Mouse (Mus musculus) liver, embryonic 11.5 days (tissue): ENCODE results near the gene Tmeff2. TPM values are rescaled to one million over a fixed set of nuclear protein-coding genes. Genes with fewer than 3 reads are reported as not detected.

Source experiments
- ATAC-seq: fragments of 200-750 bp; cut with Nextera tagmentation; replicated peaks from 2 replicates; pipeline ENCODE4 v1.8.0; 2017; ENCODE audit warnings: moderate number of reproducible peaks, mild to moderate bottlenecking, moderate TSS enrichment, moderate library complexity; ENCODE audit not compliant: low FRiP score
- DNase-seq: peaks from one replicate; pipeline ENCODE4 v3.0.0-alpha.2; 2017; ENCODE audit warnings: low spot score
- H3K27ac ChIP-seq: fragments of 300-500 bp; sonication (generic); 2 replicates; pipeline ENCODE4 v1.5.1; 2014; ENCODE audit warnings: mild to moderate bottlenecking, low read depth, low read length, control low read depth
- H3K27me3 ChIP-seq: fragments of 300-500 bp; sonication (generic); replicated peaks from 2 replicates; pipeline ENCODE4 v1.6.1; 2014; ENCODE audit warnings: low read length, mixed read lengths; ENCODE audit not compliant: control insufficient read depth, insufficient read depth
- H3K36me3 ChIP-seq: fragments of 300-500 bp; sonication (generic); 2 replicates; pipeline ENCODE4 v1.6.1; 2014; ENCODE audit warnings: mild to moderate bottlenecking, low read length, moderate library complexity, mixed read lengths; ENCODE audit not compliant: control insufficient read depth, insufficient read depth
- H3K4me1 ChIP-seq: fragments of 300-500 bp; sonication (generic); replicated peaks from 2 replicates; pipeline ENCODE4 v1.6.1; 2014; ENCODE audit warnings: low read length, mixed read lengths; ENCODE audit not compliant: control insufficient read depth, insufficient read depth
- H3K4me2 ChIP-seq: fragments of 300-500 bp; sonication (generic); 2 replicates; pipeline ENCODE4 v1.6.1; 2014; ENCODE audit warnings: mild to moderate bottlenecking, control low read depth, moderate library complexity
- H3K4me3 ChIP-seq: fragments of 300-500 bp; sonication (generic); 2 replicates; pipeline ENCODE4 v1.5.1; 2014; ENCODE audit warnings: low read depth, low read length, control low read depth
- H3K9ac ChIP-seq: fragments of 300-500 bp; sonication (generic); 2 replicates; pipeline ENCODE4 v1.6.1; 2014; ENCODE audit warnings: low read depth, low read length, control low read depth
- H3K9me3 ChIP-seq: fragments of 300-500 bp; sonication (generic); 2 replicates; pipeline ENCODE4 v1.6.1; 2016; ENCODE audit warnings: low read length, inconsistent platforms, mixed read lengths; ENCODE audit not compliant: control insufficient read depth
- WGBS: fragments of 180-500 bp; shearing (Covaris S2); extraction: QIAGEN DNeasy Blood & Tissue Kit; methylation state at CpG from one replicate; pipeline ENCODE4 v1.1.7; 2014; 5-methylcytosine and 5-hydroxymethylcytosine counted together
- polyA plus RNA-seq: library from polyadenylated mRNA; unstranded; fragments of >200 nt; fragmentation: Nextera tagmentation; extraction: Ambion mirVana; gene quantifications from 2 replicates; pipeline ENCODE4 v1.2.1, GENCODE M21; 2014

Gene Tmeff2
- polyA plus RNA-seq, 1 experiment from 2014 or later: 1.1 TPM

DNA sequence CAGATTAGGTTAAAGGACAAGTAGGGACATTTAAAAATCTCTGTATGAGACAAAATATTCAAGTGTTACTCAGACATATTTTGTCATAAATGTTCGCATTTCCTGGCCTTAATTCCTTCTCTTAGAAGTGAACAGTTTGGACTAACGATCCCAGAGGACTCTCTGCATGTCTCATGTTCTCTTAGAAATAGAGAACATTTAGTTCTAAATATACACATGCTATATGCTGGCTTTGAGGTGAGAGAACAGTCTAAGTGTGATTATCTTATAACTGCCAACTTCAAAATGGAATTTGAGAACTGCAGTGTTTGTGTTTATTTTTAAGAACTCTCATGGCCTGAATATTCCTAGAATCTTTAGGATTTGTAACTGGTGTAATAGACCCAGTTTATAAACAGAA lies 69.2 kb downstream of the Tmeff2 start:
- H3K9me3 ChIP-seq: no peaks in the 10 kb centered on the region
- no peak overlapping the region for H3K4me3 ChIP-seq
- DNase-seq (no peak), ATAC-seq (no peak)
- no peak overlapping the region for H3K9ac ChIP-seq
- no peaks in the 10 kb centered on the region for H3K27me3 ChIP-seq
- H3K36me3 ChIP-seq: no peaks in the 10 kb centered on the region
- H3K27ac ChIP-seq: no peak overlapping the region
- no peak overlapping the region for H3K4me2 ChIP-seq
- H3K4me1 ChIP-seq: no peaks in the 10 kb centered on the region
- WGBS: 84% methylated on average over 2 of the region's 2 CpGs

DNA sequence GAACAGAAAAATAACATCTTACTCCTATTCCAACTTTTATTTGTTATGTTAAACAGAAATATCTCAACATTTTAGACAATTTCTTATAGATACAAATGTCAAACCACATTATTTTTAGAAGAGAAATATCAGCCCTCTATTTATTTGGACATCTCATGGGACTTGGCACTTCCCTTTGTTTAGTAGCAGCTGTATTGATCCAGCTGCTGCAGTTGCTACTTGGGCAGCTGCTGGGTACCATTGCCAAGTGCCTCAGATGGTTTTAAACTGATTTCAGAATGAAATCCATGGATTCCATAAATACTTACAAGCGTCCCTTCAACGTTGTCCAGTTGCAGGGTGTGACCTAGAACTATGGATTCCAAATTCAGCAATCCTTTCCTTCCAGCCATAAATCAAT lies 70.4 kb downstream of the Tmeff2 start:
- H3K4me3 ChIP-seq: no peak overlapping the region
- H3K27ac ChIP-seq: no peak overlapping the region
- no peaks in the 10 kb centered on the region for H3K4me1 ChIP-seq
- H3K36me3 ChIP-seq: no peaks in the 10 kb centered on the region
- ATAC-seq (no peak), DNase-seq (no peak)
- no peaks in the 10 kb centered on the region for H3K27me3 ChIP-seq
- WGBS: 59% methylated on average over 2 of the region's 2 CpGs
- no peak overlapping the region for H3K9ac ChIP-seq
- no peaks in the 10 kb centered on the region for H3K9me3 ChIP-seq
- no peak overlapping the region for H3K4me2 ChIP-seq

DNA sequence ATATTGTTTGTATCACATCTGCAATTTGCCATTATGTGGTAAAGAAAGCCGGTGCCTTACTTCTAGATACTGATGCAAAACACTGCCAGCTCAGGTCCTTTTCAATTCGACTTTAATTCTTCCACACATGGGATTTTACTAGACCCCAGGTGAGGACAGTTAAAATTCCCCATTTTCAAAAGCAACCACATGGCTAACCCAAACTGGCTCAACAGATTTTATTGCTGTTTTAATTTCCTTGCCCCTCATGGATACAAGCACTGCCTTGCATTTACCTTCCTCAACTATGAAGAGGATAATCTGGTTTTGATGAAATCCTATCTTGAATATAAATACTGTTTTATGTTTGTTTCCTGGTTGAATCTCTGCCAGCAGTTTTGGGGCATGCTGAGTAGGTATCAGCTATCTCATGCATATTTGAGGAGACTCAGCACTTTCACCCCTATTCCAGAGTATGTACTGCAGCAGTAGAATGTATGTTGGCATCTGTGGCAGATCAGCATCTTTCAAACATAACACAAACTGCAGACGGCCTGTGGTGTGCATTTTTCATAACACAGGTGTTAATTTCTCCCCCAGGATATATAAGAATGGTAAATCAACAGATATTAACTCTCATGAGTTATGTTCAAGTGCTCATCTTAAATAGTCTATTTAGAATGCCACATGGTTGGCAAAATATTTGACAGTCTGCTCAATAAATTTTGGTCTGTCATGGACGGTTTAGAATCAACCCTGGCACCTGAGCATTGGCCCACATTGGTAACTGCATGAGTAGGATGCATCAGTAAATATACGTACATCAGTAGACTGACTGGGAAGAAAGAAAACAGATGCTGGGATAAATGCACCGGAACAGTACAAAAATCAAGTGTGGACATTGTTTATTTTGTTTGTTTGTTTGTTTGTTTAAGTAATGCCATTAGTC lies 72.3 kb downstream of the Tmeff2 start:
- ATAC-seq (no peak), DNase-seq (no peak)
- no peaks in the 10 kb centered on the region for H3K27me3 ChIP-seq
- no peak overlapping the region for H3K4me3 ChIP-seq
- H3K9ac ChIP-seq: no peak overlapping the region
- no peaks in the 10 kb centered on the region for H3K9me3 ChIP-seq
- H3K4me1 ChIP-seq: no peaks in the 10 kb centered on the region
- no peak overlapping the region for H3K4me2 ChIP-seq
- no peaks in the 10 kb centered on the region for H3K36me3 ChIP-seq
- WGBS: 75% methylated on average over 6 of the region's 6 CpGs
- H3K27ac ChIP-seq: no peak overlapping the region

DNA sequence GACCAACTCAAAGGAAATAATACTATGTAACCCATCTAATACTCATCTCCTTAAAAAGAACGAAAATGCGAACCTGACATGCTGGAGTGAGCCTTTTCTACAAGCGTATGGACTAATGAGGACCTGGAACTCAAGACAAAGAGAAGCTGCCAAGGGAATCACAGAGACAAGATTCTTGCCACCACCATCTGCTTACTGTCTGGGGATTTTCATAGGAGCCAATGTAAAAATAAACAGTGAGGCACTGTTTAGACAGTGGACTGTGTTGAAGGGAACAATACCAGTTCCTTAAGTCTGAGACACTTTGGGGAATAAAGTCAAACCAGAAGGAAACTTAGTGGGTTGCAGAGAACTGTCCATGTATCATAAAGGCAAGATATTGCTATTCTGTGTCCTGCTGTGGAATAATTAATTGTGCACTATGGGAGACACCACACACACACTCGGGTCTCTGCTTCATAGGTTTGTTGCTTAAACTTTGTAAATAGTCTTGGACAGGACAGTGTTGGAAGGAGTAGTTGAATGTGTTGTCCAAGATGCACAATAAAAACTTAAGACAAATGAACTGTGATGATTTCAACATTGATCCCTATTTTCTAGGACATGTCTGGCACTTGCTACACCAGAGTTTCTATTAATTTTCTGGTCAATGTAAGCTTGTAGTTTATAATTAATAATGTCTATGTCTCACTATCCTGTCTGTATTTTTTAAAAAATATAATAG lies 79.1 kb downstream of the Tmeff2 start:
- DNase-seq (no peak), ATAC-seq (no peak)
- no peaks in the 10 kb centered on the region for H3K36me3 ChIP-seq
- H3K27me3 ChIP-seq: no peaks in the 10 kb centered on the region
- H3K4me3 ChIP-seq: no peak overlapping the region
- H3K9me3 ChIP-seq: no peaks in the 10 kb centered on the region
- H3K9ac ChIP-seq: no peak overlapping the region
- H3K4me2 ChIP-seq: no peak overlapping the region
- H3K27ac ChIP-seq: no peak overlapping the region
- no peaks in the 10 kb centered on the region for H3K4me1 ChIP-seq
- 74% methylated on average over 4 of the region's 4 CpGs for WGBS

DNA sequence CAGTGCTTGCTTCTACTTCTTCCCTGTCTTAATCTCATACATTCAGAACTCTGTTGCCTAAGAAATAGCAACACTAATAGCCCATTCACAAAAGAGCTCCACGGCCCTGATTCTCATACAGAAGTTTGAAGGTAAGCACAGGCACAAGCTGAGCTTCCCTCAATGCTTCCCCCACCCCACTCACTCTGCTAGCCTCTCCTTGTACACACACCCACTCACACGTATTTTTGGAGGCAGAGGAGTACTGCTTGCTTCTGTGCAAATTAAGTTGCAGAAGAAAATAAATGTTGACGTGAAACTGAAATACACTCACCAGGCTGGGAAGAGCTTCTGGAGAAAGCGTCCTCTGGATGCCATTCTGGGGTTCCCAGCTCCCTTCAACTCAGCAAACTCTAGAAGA lies 80.1 kb downstream of the Tmeff2 start:
- 72% methylated on average over 4 of the region's 4 CpGs for WGBS
- Histone ChIP-seq H3K27me3 (no peaks in the 10 kb centered on the region), H3K4me3 (no peak overlapping the region), H3K4me2 (no peak overlapping the region), H3K9me3 (no peaks in the 10 kb centered on the region), H3K9ac (no peak overlapping the region), H3K36me3 (no peaks in the 10 kb centered on the region), H3K4me1 (no peaks in the 10 kb centered on the region), H3K27ac (no peak overlapping the region)
- ATAC-seq: no peak
- DNase-seq: no peak

DNA sequence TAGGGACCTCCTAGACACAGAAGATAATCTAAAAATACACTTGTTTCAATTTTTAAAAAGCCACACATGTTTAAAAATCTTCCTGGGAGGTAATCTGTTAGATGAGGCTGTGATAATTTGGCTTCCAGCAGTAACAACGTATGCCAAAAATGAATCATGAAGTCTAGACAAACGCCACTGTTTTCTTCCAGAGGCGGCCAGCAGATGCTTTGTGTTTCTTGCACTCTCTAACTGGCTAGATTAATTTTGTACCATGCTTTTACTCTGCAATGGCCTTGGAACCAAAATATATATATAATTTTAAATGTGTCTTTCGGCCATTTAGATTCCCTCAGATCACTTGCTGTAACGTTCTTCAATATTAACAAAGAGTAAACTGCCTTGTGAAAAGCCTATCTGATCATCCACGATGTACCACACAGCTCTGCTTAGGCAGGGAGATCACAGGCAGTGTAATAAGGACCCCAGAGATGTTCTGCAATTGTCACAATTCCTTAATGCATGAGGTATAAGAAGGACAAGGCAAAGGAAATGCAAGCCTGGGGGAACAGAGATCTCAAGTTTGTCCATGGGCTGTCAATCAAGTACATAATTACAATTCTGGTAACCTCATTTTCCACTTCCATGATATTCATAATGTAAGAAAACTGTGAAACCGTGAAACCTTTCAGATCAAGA lies 80.8 kb downstream of the Tmeff2 start:
- DNase-seq (no peak), ATAC-seq (no peak)
- Histone ChIP-seq H3K9ac (no peak overlapping the region), H3K4me2 (no peak overlapping the region), H3K36me3 (no peaks in the 10 kb centered on the region), H3K9me3 (no peaks in the 10 kb centered on the region), H3K4me3 (no peak overlapping the region), H3K27me3 (no peaks in the 10 kb centered on the region), H3K4me1 (no peaks in the 10 kb centered on the region), H3K27ac (no peak overlapping the region)
- WGBS: 75% methylated on average over 7 of the region's 7 CpGs

DNA sequence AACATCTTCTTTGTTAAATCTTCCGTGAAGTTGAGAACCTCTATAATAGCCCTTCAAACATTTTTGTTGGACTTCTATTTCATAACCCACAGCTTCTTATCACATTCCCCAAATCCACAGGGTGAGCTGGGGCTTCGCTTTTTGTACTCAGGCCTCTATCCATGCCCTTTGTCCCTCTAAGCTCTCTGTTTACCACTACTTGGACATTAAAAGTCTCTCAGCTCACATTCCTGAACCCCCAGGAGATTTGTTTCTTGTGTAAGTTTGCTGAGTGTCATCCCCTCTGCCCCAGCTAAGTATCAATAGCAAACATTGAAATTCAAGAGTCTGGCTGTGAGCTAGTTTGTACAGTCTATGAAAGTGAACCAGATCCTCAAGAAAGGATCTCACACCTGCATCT lies 90.2 kb downstream of the Tmeff2 start:
- DNase-seq: no peak
- WGBS: 55% methylated on average over 2 of the region's 2 CpGs
- no peaks in the 10 kb centered on the region for H3K36me3 ChIP-seq

DNA sequence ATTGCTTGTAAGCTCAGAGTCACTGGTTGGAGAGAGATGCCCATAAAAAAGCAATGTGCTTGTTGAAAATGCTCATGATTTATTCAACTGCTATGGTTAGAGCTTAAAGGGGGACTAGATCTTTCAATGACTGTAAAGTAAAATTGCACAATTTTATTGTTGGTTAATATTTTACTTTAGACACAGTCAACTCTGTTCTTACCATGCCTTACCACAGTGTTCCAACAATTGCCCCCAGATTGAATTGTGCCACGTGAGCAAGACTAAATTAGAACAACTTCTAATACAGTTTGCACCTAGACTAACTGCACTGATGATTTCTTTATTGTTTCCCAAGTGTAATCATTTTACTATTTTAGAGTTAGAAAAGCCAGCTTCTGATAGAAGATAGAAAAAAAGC lies 94.1 kb downstream of the Tmeff2 start:
- no peaks in the 10 kb centered on the region for H3K27me3 ChIP-seq
- no peak for DNase-seq
- no peak overlapping the region for H3K4me3 ChIP-seq
- no peak overlapping the region for H3K27ac ChIP-seq
- H3K9me3 ChIP-seq: no peaks in the 10 kb centered on the region
- H3K4me1 ChIP-seq: no peaks in the 10 kb centered on the region
- no peak overlapping the region for H3K9ac ChIP-seq
- H3K4me2 ChIP-seq: no peak overlapping the region
- no peak for ATAC-seq
- 71% methylated on average over 1 of the region's 1 CpGs for WGBS
- H3K36me3 ChIP-seq: no peaks in the 10 kb centered on the region

More for the DNA sequence above, 90.2 kb downstream of the Tmeff2 start:
- H3K27ac ChIP-seq: no peak overlapping the region
- H3K4me2 ChIP-seq: no peak overlapping the region
- no peaks in the 10 kb centered on the region for H3K27me3 ChIP-seq
- ATAC-seq: no peak
- H3K4me3 ChIP-seq: no peak overlapping the region
- no peak overlapping the region for H3K9ac ChIP-seq
- H3K4me1 ChIP-seq: no peaks in the 10 kb centered on the region
- H3K9me3 ChIP-seq: no peaks in the 10 kb centered on the region
